Mouse (Mus musculus): ENCODE data around the gene Cobl. TPM values are rescaled to one million over a fixed set of nuclear protein-coding genes. Genes with fewer than 3 reads are reported as not detected.

The Cobl gene
- total and polyA plus RNA-seq, 3 experiments, result 13.2 to 18.0 (median 14.7) TPM

- TF ChIP-seq EP300 (IDR thresholded peaks at IDR 0.05; ENCODE audit: insufficient read depth, low read depth, low read length) (no peak), POLR2A (IDR thresholded peaks at IDR 0.05; ENCODE audit: insufficient read depth, low read depth, low read length) (no peak), CTCF (IDR thresholded peaks at IDR 0.05) (no peak)
- H3K79me2 ChIP-seq (replicated peaks; ENCODE audit: control insufficient read depth, insufficient read depth, low read length), result no peaks in the 10 kb centered on the region
- no peak overlapping the region for H3K4me3 ChIP-seq
- no peaks in the 10 kb centered on the region for H3K36me3 ChIP-seq (ENCODE audit: control insufficient read depth, insufficient read depth, low read length)
- intact Hi-C loops (cut with DNase I), result no loop called here
- 51% methylated on average over 4 of the region's 4 CpGs for WGBS
- H3K4me1 ChIP-seq (ENCODE audit: control insufficient read depth, insufficient read depth, low read length), result no peaks in the 10 kb centered on the region
- H3K9ac ChIP-seq (ENCODE audit: low read depth, low read length), result no peak overlapping the region
- no peak overlapping the region for H3K27ac ChIP-seq
- DNase-seq, result no peak
- no peaks in the 10 kb centered on the region for H3K27me3 ChIP-seq (ENCODE audit: control insufficient read depth, insufficient read depth, low read length)
Measured at GRCm38 (mm10) chr11:12219594-12220530, 244.9 kb downstream of the Cobl start.

- no peaks in the 10 kb centered on the region for H3K27me3 ChIP-seq (ENCODE audit: control insufficient read depth, insufficient read depth, low read length)
- intact Hi-C loops (cut with DNase I), result no loop called here
- no peaks in the 10 kb centered on the region for H3K36me3 ChIP-seq (ENCODE audit: control insufficient read depth, insufficient read depth, low read length)
- DNase-seq, result no peak
- no peaks in the 10 kb centered on the region for H3K4me1 ChIP-seq (ENCODE audit: control insufficient read depth, insufficient read depth, low read length)
- no peak overlapping the region for H3K9ac ChIP-seq (ENCODE audit: low read depth, low read length)
- no peak overlapping the region for H3K27ac ChIP-seq
- no peaks in the 10 kb centered on the region for H3K79me2 ChIP-seq (replicated peaks; ENCODE audit: control insufficient read depth, insufficient read depth, low read length)
- H3K4me3 ChIP-seq, result no peak overlapping the region
- WGBS, result 74% methylated on average over 1 of the region's 1 CpGs
- no peak for TF ChIP-seq CTCF (IDR thresholded peaks at IDR 0.05)
- no peak for TF ChIP-seq EP300 (IDR thresholded peaks at IDR 0.05; ENCODE audit: insufficient read depth, low read depth, low read length)
- no peak for TF ChIP-seq POLR2A (IDR thresholded peaks at IDR 0.05; ENCODE audit: insufficient read depth, low read depth, low read length)
Measured at GRCm38 (mm10) chr11:12216897-12217296, 247.9 kb downstream of the Cobl start.

GRCm38 (mm10) chr11:12215582-12215981 is 249.2 kb downstream of the Cobl start:
- intact Hi-C loops (cut with DNase I), result no loop called here
- Histone ChIP-seq H3K36me3 (ENCODE audit: control insufficient read depth, insufficient read depth, low read length) (no peaks in the 10 kb centered on the region), H3K27ac (no peak overlapping the region), H3K4me3 (no peak overlapping the region), H3K79me2 (replicated peaks; ENCODE audit: control insufficient read depth, insufficient read depth, low read length) (no peaks in the 10 kb centered on the region), H3K9ac (ENCODE audit: low read depth, low read length) (no peak overlapping the region), H3K4me1 (ENCODE audit: control insufficient read depth, insufficient read depth, low read length) (no peaks in the 10 kb centered on the region), H3K27me3 (ENCODE audit: control insufficient read depth, insufficient read depth, low read length) (no peaks in the 10 kb centered on the region)
- TF ChIP-seq EP300 (IDR thresholded peaks at IDR 0.05; ENCODE audit: insufficient read depth, low read depth, low read length) (no peak), POLR2A (IDR thresholded peaks at IDR 0.05; ENCODE audit: insufficient read depth, low read depth, low read length) (no peak), CTCF (IDR thresholded peaks at IDR 0.05) (no peak)
- DNase-seq, result no peak
- 57% methylated on average over 1 of the region's 1 CpGs for WGBS

- Histone ChIP-seq H3K36me3 (ENCODE audit: control insufficient read depth, insufficient read depth, low read length) (no peaks in the 10 kb centered on the region), H3K27ac (no peak overlapping the region), H3K27me3 (ENCODE audit: control insufficient read depth, insufficient read depth, low read length) (no peaks in the 10 kb centered on the region), H3K9ac (ENCODE audit: low read depth, low read length) (no peak overlapping the region), H3K4me1 (ENCODE audit: control insufficient read depth, insufficient read depth, low read length) (no peaks in the 10 kb centered on the region), H3K4me3 (no peak overlapping the region), H3K79me2 (replicated peaks; ENCODE audit: control insufficient read depth, insufficient read depth, low read length) (no peaks in the 10 kb centered on the region)
- no peak for DNase-seq
- no peak for TF ChIP-seq EP300 (IDR thresholded peaks at IDR 0.05; ENCODE audit: insufficient read depth, low read depth, low read length)
- WGBS, result 88% methylated on average over 2 of the region's 2 CpGs
- intact Hi-C loops (cut with DNase I), result loop anchor here (10.0 kb wide), 1 partner anchor 384 kb away; no protein-coding TSS in a partner anchor
Measured at GRCm38 (mm10) chr11:12208574-12208973, 256.2 kb downstream of the Cobl start.

GRCm38 (mm10) chr11:12205201-12206161 is 259.3 kb downstream of the Cobl start:
- Histone ChIP-seq H3K79me2 (replicated peaks; ENCODE audit: control insufficient read depth, insufficient read depth, low read length) (no peaks in the 10 kb centered on the region), H3K4me3 (no peak overlapping the region), H3K9ac (ENCODE audit: low read depth, low read length) (no peak overlapping the region), H3K27me3 (ENCODE audit: control insufficient read depth, insufficient read depth, low read length) (no peaks in the 10 kb centered on the region), H3K4me1 (ENCODE audit: control insufficient read depth, insufficient read depth, low read length) (no peaks in the 10 kb centered on the region), H3K27ac (no peak overlapping the region), H3K36me3 (ENCODE audit: control insufficient read depth, insufficient read depth, low read length) (no peaks in the 10 kb centered on the region)
- intact Hi-C loops (cut with DNase I), result loop anchor here (10.0 kb wide), 1 partner anchor 381 kb away; no protein-coding TSS in a partner anchor
- WGBS, result 18% methylated on average over 6 of the region's 6 CpGs
- TF ChIP-seq EP300 (IDR thresholded peaks at IDR 0.05; ENCODE audit: insufficient read depth, low read depth, low read length) (no peak), POLR2A (IDR thresholded peaks at IDR 0.05; ENCODE audit: insufficient read depth, low read depth, low read length) (no peak), CTCF (IDR thresholded peaks at IDR 0.05) (peak; percentile 61)
- peak in 1 of 2 experiments; percentile 11 for DNase-seq

Data from heart, adult 2 months (tissue).